9 mouse cellular contexts compared by ENCODE assay signal in genomic region chr12:51823311-51823710, GRCm38 (mm10).
"Had no signal": no experiment of that assay in that cellular context is flagged by ENCODE, and none has a peak within 500 bp of the region (broad histone marks: within the 10 kb centered on the region; RNA-seq: fewer than 3 reads in every experiment).

No protein-coding gene starts in this region.

- H3K9me3 ChIP-seq: limb, embryonic 10.5 days; lung, embryonic 15.5 days; midbrain, embryonic 15.5 days; neural tube, embryonic 12.5 days had no signal

- H3K9ac ChIP-seq: lung, embryonic 15.5 days; midbrain, embryonic 15.5 days; neural tube, embryonic 12.5 days had no signal

- H3K4me3 ChIP-seq: left cerebral cortex, adult 2 months; limb, embryonic 10.5 days; lung, embryonic 15.5 days; midbrain, embryonic 15.5 days; neural tube, embryonic 12.5 days had no signal

- H3K27me3 ChIP-seq: lung, embryonic 15.5 days; midbrain, embryonic 15.5 days; neural tube, embryonic 12.5 days had no signal

- H3K4me2 ChIP-seq: lung, embryonic 15.5 days; midbrain, embryonic 15.5 days; neural tube, embryonic 12.5 days had no signal

- DNase-seq: kidney, postnatal 25 days; lung, postnatal 14 days; thymus, postnatal 4 days had no signal

- H3K27ac ChIP-seq: left cerebral cortex, adult 2 months; limb, embryonic 10.5 days; lung, embryonic 15.5 days; midbrain, embryonic 15.5 days; neural tube, embryonic 12.5 days; stomach, postnatal 0 days had no signal

- ATAC-seq: midbrain, embryonic 15.5 days had no signal
